Mouse (Mus musculus): ENCODE data around the gene Fbxl19. TPM values are rescaled to one million over a fixed set of nuclear protein-coding genes. Genes with fewer than 3 reads are reported as not detected.

Gene Fbxl19
- polyA plus RNA-seq, 1 experiment = 171 TPM

DNA sequence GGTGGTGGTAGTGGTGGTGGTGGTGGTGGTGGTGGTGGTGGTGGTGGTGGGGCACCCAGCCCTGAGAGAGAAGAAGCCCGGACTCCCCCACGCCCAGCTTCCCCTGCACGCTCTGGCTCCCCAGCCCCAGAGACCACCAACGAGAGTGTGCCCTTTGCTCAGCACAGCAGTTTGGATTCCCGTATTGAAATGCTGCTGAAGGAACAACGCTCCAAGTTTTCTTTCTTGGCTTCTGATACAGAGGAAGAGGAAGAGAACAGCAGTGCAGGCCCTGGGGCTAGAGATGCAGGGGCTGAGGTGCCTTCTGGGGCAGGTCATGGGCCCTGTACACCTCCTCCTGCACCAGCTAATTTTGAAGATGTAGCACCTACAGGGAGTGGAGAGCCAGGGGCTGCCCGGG, 41.0 kb downstream of the Fbxl19 start, which contains the start of gene Gm49388:
Gm49388 (plus strand) TSS at position 301 of the 400 bp plus-strand sequence.
- no peak for TF ChIP-seq POLR2A (IDR thresholded peaks at IDR 0.05; ENCODE audit: borderline replicate concordance, extremely low read depth, insufficient read depth, insufficient read length, poor library complexity, severe bottlenecking)
- TF ChIP-seq CTCF (IDR thresholded peaks at IDR 0.05; ENCODE audit: borderline replicate concordance, extremely low read depth, insufficient read depth, insufficient read length) = no peak
- no peak for DNase-seq (ENCODE audit: low read depth)

DNA sequence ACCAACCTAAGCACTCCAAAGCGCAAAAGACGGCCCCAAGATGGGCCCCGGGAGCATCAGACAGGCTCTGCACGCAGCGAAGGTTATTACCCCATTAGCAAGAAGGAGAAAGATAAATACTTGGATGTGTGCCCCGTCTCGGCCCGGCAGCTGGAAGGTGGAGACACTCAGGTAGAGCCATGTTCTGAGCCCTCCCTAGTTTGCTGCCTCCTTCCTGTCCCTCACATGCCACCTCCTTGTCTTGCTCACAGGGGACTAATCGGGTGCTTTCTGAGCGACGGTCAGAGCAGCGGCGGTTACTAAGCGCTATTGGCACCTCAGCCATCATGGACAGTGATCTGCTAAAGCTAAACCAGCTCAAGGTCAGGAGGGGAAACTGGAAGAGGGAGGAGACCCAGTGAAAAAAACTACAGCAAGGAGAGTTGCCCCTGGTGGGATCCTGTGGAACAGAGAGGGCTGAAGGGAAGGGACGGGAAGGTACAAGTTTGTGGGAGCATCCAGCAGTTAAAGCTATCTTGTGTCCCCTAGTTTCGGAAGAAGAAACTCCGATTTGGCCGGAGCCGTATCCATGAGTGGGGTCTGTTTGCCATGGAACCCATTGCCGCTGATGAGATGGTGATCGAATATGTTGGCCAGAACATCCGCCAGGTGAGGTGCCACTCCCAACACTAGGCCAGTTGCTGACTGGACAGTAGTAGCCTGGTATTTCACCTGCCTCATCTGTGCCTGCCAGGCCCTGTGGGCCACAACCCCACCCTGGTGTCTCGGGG, 52.9 kb downstream of the Fbxl19 start:
- no peak for DNase-seq (ENCODE audit: low read depth)
- TF ChIP-seq POLR2A (IDR thresholded peaks at IDR 0.05; ENCODE audit: borderline replicate concordance, extremely low read depth, insufficient read depth, insufficient read length, poor library complexity, severe bottlenecking) = no peak
- TF ChIP-seq CTCF (IDR thresholded peaks at IDR 0.05; ENCODE audit: borderline replicate concordance, extremely low read depth, insufficient read depth, insufficient read length) = no peak

DNA sequence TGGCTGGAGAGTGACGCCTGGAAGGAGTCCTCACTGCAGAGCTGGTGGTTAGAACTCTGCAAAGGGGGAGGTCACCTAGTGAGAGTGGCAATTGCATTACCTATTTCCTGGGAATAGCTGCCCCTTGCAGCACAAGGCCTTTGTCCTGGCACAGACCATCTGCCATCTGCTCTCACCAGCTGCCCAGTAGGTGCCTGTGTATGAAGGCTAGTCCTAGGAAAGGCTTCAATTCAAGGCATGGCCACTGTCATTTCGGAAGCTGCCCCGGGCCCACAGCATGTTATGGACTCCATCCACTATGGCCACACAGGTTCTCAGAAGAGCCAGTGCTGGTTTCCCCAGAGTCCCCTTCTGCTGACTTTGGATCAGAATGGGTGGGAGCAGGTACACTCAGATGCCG, 54.2 kb downstream of the Fbxl19 start:
- TF ChIP-seq CTCF (IDR thresholded peaks at IDR 0.05; ENCODE audit: borderline replicate concordance, extremely low read depth, insufficient read depth, insufficient read length) (no peak), POLR2A (IDR thresholded peaks at IDR 0.05; ENCODE audit: borderline replicate concordance, extremely low read depth, insufficient read depth, insufficient read length, poor library complexity, severe bottlenecking) (no peak)
- DNase-seq (ENCODE audit: low read depth) = no peak

DNA sequence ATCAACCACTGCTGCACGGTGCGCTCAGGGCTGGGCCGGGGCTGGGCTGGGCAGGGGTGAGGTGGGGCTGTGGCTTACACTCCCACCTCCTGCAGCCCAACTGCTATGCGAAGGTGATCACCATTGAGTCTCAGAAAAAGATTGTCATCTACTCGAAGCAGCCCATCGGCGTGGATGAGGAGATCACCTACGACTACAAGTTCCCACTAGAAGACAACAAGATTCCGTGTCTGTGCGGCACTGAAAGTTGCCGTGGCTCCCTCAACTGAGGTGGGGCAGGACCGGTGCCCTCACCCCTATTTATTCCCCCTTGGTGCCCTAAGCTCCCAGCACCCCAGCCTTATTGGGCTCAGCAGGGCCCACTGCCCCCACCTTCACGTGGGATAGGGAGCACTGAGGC, 54.9 kb downstream of the Fbxl19 start:
- TF ChIP-seq POLR2A (IDR thresholded peaks at IDR 0.05; ENCODE audit: borderline replicate concordance, extremely low read depth, insufficient read depth, insufficient read length, poor library complexity, severe bottlenecking) (no peak), CTCF (IDR thresholded peaks at IDR 0.05; ENCODE audit: borderline replicate concordance, extremely low read depth, insufficient read depth, insufficient read length) (no peak)
- no peak for DNase-seq (ENCODE audit: low read depth)

DNA sequence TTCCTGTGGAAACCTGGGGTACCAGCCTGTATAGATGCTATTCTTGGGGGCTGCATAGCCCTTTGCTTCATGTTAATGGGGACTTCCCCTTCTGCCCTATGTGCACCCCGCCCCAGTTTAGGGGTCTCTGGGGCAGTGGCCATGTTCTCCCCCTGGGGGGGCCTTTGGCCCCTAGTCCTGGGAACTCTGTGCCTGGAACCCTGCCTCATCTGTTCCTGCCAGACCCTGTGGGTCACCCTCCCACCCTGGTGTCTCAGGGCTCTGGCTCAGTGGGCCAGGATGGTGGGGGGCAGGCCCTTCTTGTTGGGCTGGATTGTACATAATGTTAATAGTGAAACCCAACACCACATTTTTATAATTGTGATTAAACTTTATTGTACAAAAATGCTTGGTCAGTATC, 55.4 kb downstream of the Fbxl19 start:
- TF ChIP-seq POLR2A (IDR thresholded peaks at IDR 0.05; ENCODE audit: borderline replicate concordance, extremely low read depth, insufficient read depth, insufficient read length, poor library complexity, severe bottlenecking) (no peak), CTCF (IDR thresholded peaks at IDR 0.05; ENCODE audit: borderline replicate concordance, extremely low read depth, insufficient read depth, insufficient read length) (no peak)

DNA sequence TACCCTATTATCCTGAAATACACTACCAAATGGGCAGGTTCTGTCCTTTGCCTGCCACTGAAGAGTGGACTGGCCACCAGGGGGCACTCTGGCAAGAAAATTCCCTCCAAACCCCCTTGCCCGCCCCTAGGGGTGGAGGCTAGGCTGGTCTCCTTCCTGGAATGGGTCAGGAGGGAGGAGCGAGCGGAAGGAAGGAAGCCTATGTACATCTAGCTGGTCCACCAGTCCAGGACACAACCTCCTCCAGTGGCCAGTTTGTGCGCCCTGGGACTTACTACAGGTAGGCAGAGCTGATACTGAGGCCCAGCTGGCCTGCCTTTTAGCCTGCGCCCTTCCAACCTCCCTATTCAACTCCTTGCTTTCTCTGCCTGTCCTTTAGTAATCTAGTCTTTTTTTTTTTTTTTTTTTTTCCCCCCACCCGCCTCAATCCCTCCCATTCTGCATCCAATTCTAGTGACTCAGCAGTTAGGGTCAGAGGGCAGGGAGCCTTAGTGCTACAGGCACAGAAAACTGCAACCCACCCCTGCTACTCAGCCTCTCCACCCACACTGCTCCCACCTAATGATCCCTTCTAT, 56.2 kb downstream of the Fbxl19 start, which contains the start of gene Hsd3b7:
Hsd3b7 (plus strand) TSS at position 170 of the 575 bp plus-strand sequence.
- DNase-seq (ENCODE audit: low read depth) = peak; percentile 90
- TF ChIP-seq POLR2A (IDR thresholded peaks at IDR 0.05; ENCODE audit: borderline replicate concordance, extremely low read depth, insufficient read depth, insufficient read length, poor library complexity, severe bottlenecking) (no peak), CTCF (IDR thresholded peaks at IDR 0.05; ENCODE audit: borderline replicate concordance, extremely low read depth, insufficient read depth, insufficient read length) (peak; percentile 96)

More for the DNA sequence above, 55.4 kb downstream of the Fbxl19 start:
- DNase-seq (ENCODE audit: low read depth) = no peak

DNA sequence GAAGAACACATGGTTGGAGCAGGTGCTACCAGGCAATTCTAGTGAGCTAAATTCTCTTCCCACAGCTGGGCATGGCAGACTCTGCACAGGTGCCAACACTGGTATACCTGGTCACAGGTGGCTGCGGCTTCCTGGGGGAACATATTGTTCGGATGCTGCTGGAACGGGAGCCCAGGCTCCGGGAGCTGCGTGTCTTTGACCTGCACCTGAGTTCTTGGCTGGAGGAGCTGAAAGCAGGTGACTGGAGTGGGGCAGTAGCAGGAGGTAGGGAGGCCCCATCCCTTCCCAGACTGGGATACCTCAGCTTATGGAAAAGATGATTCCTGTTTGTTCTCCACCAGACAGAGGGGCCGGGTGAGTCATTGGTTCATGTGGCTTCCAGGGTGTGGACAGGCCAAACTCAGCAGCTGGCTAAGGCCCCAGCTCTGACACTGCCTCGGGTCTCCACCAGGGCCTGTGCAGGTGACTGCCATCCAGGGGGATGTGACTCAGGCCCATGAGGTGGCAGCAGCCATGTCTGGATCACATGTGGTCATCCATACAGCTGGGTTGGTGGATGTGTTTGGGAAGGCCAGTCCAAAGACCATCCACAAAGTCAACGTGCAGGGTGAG, 56.8 kb downstream of the Fbxl19 start:
- no peak for TF ChIP-seq POLR2A (IDR thresholded peaks at IDR 0.05; ENCODE audit: borderline replicate concordance, extremely low read depth, insufficient read depth, insufficient read length, poor library complexity, severe bottlenecking)
- TF ChIP-seq CTCF (IDR thresholded peaks at IDR 0.05; ENCODE audit: borderline replicate concordance, extremely low read depth, insufficient read depth, insufficient read length) = no peak
- DNase-seq (ENCODE audit: low read depth) = no peak

DNA sequence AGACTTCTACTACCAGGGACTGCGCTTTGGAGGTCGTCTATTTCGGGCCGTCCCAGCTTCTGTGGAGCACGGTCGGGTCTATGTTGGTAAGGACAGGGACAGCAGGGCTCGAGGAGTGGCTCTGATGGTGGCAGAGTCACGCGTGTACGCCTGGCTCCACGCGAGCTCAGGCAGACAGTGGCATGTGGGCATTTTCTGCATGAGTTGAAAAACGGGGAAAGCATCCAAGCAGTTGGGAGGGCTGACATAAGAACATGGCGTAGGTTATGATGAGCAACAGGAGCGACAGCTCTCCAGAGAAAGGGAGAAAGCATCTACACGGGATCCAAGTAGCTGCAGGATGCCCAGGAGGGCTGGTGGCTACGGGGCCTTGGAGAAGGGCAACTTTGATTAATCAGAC, 58.0 kb downstream of the Fbxl19 start:
- TF ChIP-seq CTCF (IDR thresholded peaks at IDR 0.05; ENCODE audit: borderline replicate concordance, extremely low read depth, insufficient read depth, insufficient read length) = no peak
- DNase-seq (ENCODE audit: low read depth) = no peak

DNA sequence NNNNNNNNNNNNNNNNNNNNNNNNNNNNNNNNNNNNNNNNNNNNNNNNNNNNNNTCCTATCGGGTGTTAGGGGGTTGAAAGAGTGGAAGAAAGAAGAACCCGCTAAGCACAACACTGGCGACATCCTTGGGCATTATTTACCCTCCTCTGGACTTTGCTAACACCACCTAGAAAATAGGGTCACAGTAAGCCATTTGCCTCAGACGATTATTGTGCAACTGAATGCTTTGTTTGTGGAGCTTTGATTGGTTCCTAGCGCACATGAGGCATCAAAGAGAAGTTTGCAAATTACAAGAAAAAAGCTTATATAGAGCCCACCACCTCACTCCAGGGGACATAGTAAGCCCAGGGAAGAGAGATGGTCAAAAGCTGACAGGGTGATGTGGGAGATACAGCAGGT, 64.5 kb downstream of the Fbxl19 start:
- no peak for DNase-seq (ENCODE audit: low read depth)
- TF ChIP-seq CTCF (IDR thresholded peaks at IDR 0.05; ENCODE audit: borderline replicate concordance, extremely low read depth, insufficient read depth, insufficient read length) (no peak), POLR2A (IDR thresholded peaks at IDR 0.05; ENCODE audit: borderline replicate concordance, extremely low read depth, insufficient read depth, insufficient read length, poor library complexity, severe bottlenecking) (no peak)

DNA sequence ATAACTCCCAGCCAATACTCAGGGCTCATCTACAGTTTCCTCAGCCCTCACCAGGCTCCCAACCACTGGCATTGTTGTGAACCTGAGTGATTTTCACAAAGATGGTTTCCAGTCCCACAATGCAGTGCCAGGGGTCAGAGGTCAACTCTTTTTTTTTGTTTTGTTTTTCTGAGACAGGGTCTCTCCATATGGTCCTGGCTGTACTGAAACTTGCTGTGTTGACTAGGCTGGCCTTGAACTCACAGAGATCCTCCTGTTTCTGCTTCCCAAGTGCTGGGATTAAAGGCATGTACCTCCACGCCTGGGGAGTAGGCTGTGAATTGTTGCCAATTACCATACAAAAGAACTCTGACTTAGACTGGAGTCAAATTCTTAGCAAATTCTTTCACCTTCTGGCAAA, 65.5 kb downstream of the Fbxl19 start:
- DNase-seq (ENCODE audit: low read depth) = no peak
- TF ChIP-seq CTCF (IDR thresholded peaks at IDR 0.05; ENCODE audit: borderline replicate concordance, extremely low read depth, insufficient read depth, insufficient read length) = no peak
- TF ChIP-seq POLR2A (IDR thresholded peaks at IDR 0.05; ENCODE audit: borderline replicate concordance, extremely low read depth, insufficient read depth, insufficient read length, poor library complexity, severe bottlenecking) = no peak

DNA sequence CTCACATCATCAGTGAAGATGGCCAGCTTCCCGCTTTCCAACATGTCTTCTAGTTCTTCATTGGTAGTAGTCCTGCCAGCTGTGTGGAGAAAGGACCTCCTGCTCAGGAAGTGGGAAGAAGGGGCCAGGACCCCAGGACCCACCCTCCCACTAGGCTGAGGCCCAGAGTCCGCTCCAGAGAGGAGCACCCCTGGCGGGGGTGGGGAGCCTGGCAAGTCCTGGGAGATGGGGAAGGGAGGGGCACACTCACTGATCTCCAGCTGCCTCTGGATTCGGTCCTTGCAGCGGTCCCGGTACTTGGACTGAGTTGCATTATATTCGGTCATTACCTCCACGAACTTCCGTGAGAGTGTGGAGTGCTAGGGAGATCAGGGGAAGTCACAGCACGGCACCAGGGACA, 66.3 kb downstream of the Fbxl19 start:
- no peak for DNase-seq (ENCODE audit: low read depth)
- TF ChIP-seq POLR2A (IDR thresholded peaks at IDR 0.05; ENCODE audit: borderline replicate concordance, extremely low read depth, insufficient read depth, insufficient read length, poor library complexity, severe bottlenecking) (no peak), CTCF (IDR thresholded peaks at IDR 0.05; ENCODE audit: borderline replicate concordance, extremely low read depth, insufficient read depth, insufficient read length) (no peak)
